Mouse (Mus musculus) ES-E14 (cell line): ENCODE results near the gene Pan2.

Experiments used
- CHD2 ChIP-seq: IDR thresholded peaks from 2 replicates; pipeline ENCODE4 v1.6.1; 2014; ENCODE audit warnings: mild to moderate bottlenecking, low read depth, low read length, inconsistent platforms
- MAFK ChIP-seq: IDR thresholded peaks from 2 replicates; pipeline ENCODE4 v1.6.1; 2014; ENCODE audit warnings: mild to moderate bottlenecking, low read depth, low read length, inconsistent platforms; ENCODE audit not compliant: insufficient read depth
- ZNF384 ChIP-seq: IDR thresholded peaks from 2 replicates; pipeline ENCODE4 v1.6.1; 2012; ENCODE audit warnings: low read depth, low read length, inconsistent platforms

DNA sequence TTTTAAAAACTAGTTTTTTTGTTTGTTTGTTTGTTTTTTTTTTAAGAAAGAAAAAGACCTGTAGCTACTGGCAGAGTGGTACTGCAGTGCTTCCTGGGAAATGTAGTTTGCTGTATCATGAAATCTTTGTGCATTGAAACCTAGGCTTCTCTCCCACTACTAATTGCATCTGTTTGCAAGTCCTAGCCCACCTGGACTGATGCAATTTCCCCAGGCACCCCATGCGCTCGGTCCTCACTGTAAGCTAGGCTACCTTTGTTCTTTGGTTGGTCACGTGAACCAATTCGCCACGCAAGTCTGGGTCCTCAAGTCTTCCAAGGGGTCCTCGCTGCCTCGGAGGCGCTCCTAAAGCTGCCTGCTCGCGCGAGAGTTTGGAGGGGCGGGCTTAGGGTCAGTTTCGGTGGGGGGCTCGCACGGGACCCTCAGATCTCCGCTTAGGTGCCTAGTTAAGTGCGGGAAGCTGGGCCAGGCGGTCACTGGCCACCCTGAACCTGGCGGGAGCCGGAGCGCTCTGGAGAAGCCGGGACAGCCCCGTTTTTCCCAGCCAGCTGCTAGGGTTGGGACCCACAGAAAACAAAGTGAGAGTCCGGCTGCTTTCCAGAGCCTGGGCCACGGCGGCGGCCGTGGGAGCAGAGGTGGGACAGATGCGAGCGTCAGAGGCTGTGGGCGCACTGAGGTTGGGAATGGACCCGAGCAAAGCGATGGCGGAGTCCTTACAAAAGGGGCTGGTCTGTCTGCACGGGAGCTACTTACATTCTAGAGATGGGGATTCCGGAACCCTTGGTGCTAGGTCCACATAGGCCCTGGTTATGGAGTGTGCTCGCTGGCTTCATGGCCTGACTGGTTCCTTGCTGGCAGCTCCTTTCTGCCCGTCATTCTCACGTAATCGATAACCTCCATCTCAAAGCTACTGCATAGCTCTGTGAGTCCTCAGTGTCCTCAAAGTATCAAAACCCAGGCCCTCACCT is 19.3 kb downstream of the Pan2 start, which contains the start of gene Cnpy2:
- TF ChIP-seq ZNF384 (0 out of 2 replicates have a peak, but pooled peaks have one; percentile 56), MAFK (no peak), CHD2 (peak; percentile 92)
